Comparison of ENCODE assay signal across 8 mouse cellular contexts in the genomic region with DNA sequence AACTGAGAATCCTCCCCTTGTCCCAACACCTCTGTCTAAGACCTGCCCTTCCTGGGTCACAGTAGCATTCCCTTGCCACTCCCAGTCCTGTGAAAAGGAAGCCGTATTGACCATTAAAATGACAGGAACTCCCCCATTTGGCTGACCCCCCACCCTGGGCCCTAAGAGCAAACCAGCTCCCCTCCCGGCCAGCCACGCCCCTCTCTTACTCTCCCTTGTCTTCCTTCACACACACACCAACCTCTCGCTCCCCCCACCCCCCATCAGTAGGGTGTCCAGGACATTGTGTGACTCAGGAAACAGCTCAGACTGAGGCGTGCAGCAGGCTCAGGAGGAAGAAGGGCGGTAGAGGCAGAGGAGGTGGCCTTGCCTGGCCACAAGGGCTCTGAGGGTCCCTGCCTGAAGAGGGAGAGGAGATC. TPM values are rescaled to one million over a fixed set of nuclear protein-coding genes. Genes with fewer than 3 reads are reported as not detected.
DNase-seq lines count a peak whose midpoint lies in the region; ATAC-seq and TF ChIP-seq lines count a peak whose summit lies in the region.
"Had no signal": no experiment of that assay in that cellular context is flagged by ENCODE, and none has a peak within 500 bp of the region (broad histone marks: within the 10 kb centered on the region; RNA-seq: fewer than 3 reads in every experiment).

A gene (plus strand): TSS at position 266 of the 419 bp plus-strand sequence.

- peak within 1 kb of the TSS; percentile 61 for H3K4me2 ChIP-seq in heart, embryonic 13.5 days
- peak within 1 kb of the TSS; percentile 40 for H3K4me2 ChIP-seq in kidney, postnatal 0 days (ENCODE audit: low read length)

- peak within 1 kb of the TSS; percentile 74 for H3K9ac ChIP-seq in heart, embryonic 13.5 days
- peak within 1 kb of the TSS; percentile 47 for H3K9ac ChIP-seq in kidney, postnatal 0 days (ENCODE audit: low read depth, low read length)

- peak within 1 kb of the TSS; percentile 40 for H3K4me3 ChIP-seq in heart, embryonic 13.5 days
- peak within 1 kb of the TSS; percentile 26; the same call in 1 of the 2 replicates for H3K4me3 ChIP-seq in kidney, postnatal 0 days (replicated peaks; ENCODE audit: low read depth, low read length)
- H3K4me3 ChIP-seq: erythroblast, embryonic 14.5 days had no signal

- peak within 1 kb of the TSS; percentile 88 for H3K27ac ChIP-seq in heart, embryonic 13.5 days (replicated peaks)
- peak within 1 kb of the TSS; percentile 88 for H3K27ac ChIP-seq in kidney, postnatal 0 days

- H3K4me1 ChIP-seq in heart, embryonic 13.5 days, result peaks cover 15% of the 10 kb centered on the region
- H3K4me1 ChIP-seq in kidney, postnatal 0 days (replicated peaks; ENCODE audit: insufficient read depth, low read length), result peaks cover 14% of the 10 kb centered on the region

- DNase-seq in ZHBTc4 (ENCODE audit: low read depth, low spot score), result peak; percentile 93
- peak; percentile 67 for DNase-seq in kidney, postnatal 0 days (ENCODE audit: low spot score)
- DNase-seq in lung, postnatal 4 days, result peak; percentile 70 to 85
- no peak for DNase-seq in spleen, adult 18-20 months

- peak; percentile 50 for ATAC-seq in common myeloid progenitor, adult 5-6 weeks (replicated peaks; ENCODE audit: low read depth, poor library complexity, severe bottlenecking)
- ATAC-seq in heart, embryonic 13.5 days (ENCODE audit: extremely low read depth, insufficient number of reproducible peaks, low FRiP score, low TSS enrichment), result peak; percentile 17; the same call in 1 of the 2 replicates
- ATAC-seq in kidney, postnatal 0 days (replicated peaks; ENCODE audit: low FRiP score, low read depth), result peak; percentile 33; the same call in 1 of the 2 replicates
- ATAC-seq in inflammation-experienced regulatory T-cells, adult 6 months, result no peak

- 4% methylated on average over 6 of the region's 6 CpGs for WGBS in heart, embryonic 13.5 days
- WGBS in kidney, postnatal 0 days, result 3% methylated on average over 6 of the region's 6 CpGs

- no peaks in the 10 kb centered on the region for H3K9me3 ChIP-seq in heart, embryonic 13.5 days
- H3K9me3 ChIP-seq in kidney, postnatal 0 days (replicated peaks; ENCODE audit: low read length), result no peaks in the 10 kb centered on the region

- no peak for TF ChIP-seq CTCF in kidney, postnatal 0 days (IDR thresholded peaks at IDR 0.05; ENCODE audit: low read depth)

- H3K36me3 ChIP-seq in heart, embryonic 13.5 days, result no peaks in the 10 kb centered on the region
- no peaks in the 10 kb centered on the region for H3K36me3 ChIP-seq in kidney, postnatal 0 days (ENCODE audit: insufficient read depth, low read length)

- H3K27me3 ChIP-seq in heart, embryonic 13.5 days (replicated peaks), result peaks cover 24% of the 10 kb centered on the region; the same call in 1 of the 2 replicates
- H3K27me3 ChIP-seq in kidney, postnatal 0 days (ENCODE audit: insufficient read depth, low read length), result no peaks in the 10 kb centered on the region

RNA-seq across cellular contexts. Expression of the gene that starts here (rescaled TPM):
- 1.5 TPM in 1 of 2 replicates, not detected in the other for total RNA-seq in common myeloid progenitor, adult 5-6 weeks (2017)
- 5.5 and 7.0 TPM in 2 replicates for polyA plus RNA-seq in heart, embryonic 13.5 days (2015; fragmentation: Nextera tagmentation; extraction: Ambion mirVana)
- 6.8 and 10.6 TPM in 2 replicates for polyA plus RNA-seq in kidney, postnatal 0 days (2015; fragmentation: Nextera tagmentation; extraction: Ambion mirVana)
- under 1 TPM in 2 of 3 experiments, not detected in 1; 0.62 to 0.72 TPM for polyA plus RNA-seq in inflammation-experienced regulatory T-cells, adult 6 months (2017; shearing (Covaris generic))

Comparison
In these comparisons a context has a peak if more than half of its experiments do, and no peak if none do; other contexts are left out.
1. DNase-seq: peak in ZHBTc4 (single experiment), kidney, postnatal 0 days (single experiment) and lung, postnatal 4 days (2 of 2); none in spleen, adult 18-20 months (0 of 2).